Mouse (Mus musculus): ENCODE measurements around the gene Plekhm3. TPM values are rescaled to one million over a fixed set of nuclear protein-coding genes. Genes with fewer than 3 reads are reported as not detected.

Plekhm3 gene
- total RNA-seq, 2 experiments from 2014 or later = 5.4 to 13.5 TPM

- no peak for ATAC-seq (replicated peaks; ENCODE audit: poor library complexity, severe bottlenecking)
Measured at GRCm38 (mm10) chr1:64930124-64930523, 26.5 kb downstream of the Plekhm3 start.

DNA sequence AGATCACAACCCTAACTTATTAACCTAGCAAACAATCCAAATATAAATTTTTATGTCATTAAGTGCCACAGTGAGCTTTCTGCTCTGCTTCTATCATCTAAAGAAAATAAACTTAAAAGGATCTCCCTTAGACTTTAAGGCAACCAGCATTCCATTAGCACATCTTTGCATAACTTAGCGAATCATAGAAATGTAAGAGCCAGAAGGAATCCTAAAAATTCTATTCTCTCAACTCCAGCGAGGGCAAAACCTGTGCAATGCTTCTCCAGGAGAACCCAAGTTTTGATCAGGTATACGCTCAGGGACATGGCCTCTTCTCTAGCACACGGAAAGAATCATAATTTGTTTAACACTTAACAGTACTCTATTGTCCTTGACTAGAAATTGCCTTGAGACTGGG, 27.0 kb downstream of the Plekhm3 start:
- ATAC-seq (replicated peaks; ENCODE audit: poor library complexity, severe bottlenecking) = no peak

DNA sequence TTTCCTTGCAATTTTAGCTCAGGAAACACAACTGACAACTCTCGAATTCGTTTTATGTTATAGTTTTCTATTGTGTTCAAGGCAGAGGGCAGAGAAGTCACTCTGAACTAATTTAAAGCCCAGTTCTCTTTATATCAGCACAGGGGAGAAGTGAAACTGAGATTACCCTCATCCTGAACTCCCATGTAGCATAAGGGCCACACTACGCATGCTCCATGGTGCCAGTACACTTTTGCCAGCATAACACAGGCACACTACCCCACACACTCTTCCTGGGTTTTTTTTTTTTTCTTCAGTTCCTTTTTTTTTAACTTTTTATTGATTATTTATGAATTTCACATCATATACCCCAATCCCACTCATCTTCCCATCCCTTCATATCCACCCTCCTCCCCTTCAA, 28.1 kb downstream of the Plekhm3 start:
- ATAC-seq (replicated peaks; ENCODE audit: poor library complexity, severe bottlenecking) = peak; percentile 59

GRCm38 (mm10) chr1:64927437-64928274, 29.0 kb downstream of the Plekhm3 start:
- ATAC-seq (replicated peaks; ENCODE audit: poor library complexity, severe bottlenecking) = peak; percentile 72

- ATAC-seq (replicated peaks; ENCODE audit: poor library complexity, severe bottlenecking) = peak; percentile 83
Measured at GRCm38 (mm10) chr1:64925594-64925993, 31.0 kb downstream of the Plekhm3 start.

GRCm38 (mm10) chr1:64924283-64924682, 32.3 kb downstream of the Plekhm3 start:
- ATAC-seq (replicated peaks; ENCODE audit: poor library complexity, severe bottlenecking) = no peak

GRCm38 (mm10) chr1:64918810-64919528, 37.7 kb downstream of the Plekhm3 start:
- peak; percentile 62 for ATAC-seq (replicated peaks; ENCODE audit: poor library complexity, severe bottlenecking)

DNA sequence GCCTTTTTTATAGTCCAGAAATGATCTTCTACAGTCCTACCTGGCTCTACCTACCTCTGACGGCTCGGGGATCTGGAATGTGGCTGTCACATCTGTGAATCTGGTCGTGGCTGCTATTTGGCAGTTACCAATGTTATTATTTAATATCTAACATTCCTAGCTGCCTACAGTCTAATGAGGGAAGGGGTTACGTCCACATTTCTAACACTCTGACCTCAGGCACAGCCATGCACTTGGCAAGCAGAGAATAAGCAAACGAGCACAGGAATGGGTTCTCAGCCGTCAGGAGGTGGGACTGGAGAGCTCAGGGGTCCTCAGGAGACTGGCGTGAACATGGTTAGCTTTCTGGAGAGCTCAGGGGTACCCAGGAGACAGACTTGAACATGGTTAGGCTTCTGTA, 38.7 kb downstream of the Plekhm3 start:
- ATAC-seq (replicated peaks; ENCODE audit: poor library complexity, severe bottlenecking) = no peak

DNA sequence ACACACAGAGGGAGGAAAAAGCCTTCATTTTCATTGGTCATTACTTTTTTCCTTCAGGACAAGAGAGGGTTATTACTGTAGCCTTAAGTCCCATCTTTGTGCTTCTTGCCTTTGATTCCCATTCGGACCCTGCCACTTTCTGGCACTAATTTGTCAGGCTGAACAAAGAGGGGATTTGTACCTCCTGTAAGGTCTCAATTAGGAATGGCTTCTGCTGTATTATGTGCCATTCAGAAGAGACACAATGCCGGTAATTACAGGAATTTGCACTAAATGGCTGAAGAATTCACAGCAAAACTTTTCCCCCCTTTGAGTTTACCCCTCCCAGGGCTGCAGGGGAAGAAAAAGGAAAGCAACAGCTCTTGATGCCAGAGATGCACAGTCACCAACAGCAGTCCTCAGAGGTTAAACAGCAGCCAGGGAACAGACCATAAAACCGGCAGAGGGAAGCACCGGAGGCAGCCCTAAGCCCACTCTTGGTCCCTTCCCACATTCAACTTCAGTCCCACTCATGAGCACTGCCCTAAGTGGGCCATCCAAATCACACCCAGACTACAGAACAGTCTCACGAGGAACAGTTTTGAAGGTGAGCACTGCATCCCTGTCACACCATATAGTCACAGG, 39.6 kb downstream of the Plekhm3 start:
- no peak for ATAC-seq (replicated peaks; ENCODE audit: poor library complexity, severe bottlenecking)

DNA sequence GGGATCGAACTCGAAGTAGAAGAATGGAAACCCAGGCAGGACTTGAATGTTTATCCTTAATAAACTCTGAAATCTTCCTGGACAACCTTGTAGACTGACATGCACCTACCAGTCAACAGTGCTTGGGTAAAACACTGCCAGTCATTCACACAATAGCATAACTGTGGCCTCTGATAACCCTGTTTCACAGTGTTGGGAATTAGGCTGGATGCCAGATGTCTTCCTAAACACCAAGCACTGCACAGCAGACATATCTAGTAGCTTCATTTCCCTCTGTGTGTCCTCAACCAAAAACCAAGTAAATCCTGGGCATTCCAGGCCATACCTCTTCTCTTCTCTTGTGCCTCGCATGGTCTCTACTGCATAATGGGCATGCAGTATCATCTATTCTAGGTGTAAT, 42.3 kb downstream of the Plekhm3 start:
- no peak for ATAC-seq (replicated peaks; ENCODE audit: poor library complexity, severe bottlenecking)

GRCm38 (mm10) chr1:64907740-64908139, 48.9 kb downstream of the Plekhm3 start:
- no peak for ATAC-seq (replicated peaks; ENCODE audit: poor library complexity, severe bottlenecking)

GRCm38 (mm10) chr1:64906226-64906625, 50.4 kb downstream of the Plekhm3 start:
- no peak for ATAC-seq (replicated peaks; ENCODE audit: poor library complexity, severe bottlenecking)

DNA sequence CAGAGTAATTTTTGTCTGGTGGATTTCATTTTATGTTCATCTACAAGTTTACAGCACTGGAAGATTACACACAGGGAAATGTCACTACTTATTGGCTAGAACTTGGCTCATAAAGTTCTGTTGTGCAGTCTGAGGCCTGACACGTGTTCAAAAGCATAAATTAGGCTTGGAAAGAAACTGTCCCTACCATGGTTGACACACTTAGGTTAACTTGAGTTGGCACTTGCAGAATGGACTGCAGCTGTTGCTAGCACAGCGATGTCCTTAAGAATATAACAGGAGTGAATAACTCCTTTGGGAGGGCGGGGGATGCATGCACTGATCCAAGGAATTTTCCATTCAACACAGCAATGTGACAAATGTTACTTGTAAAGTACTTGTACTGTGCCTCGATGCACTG, 53.2 kb downstream of the Plekhm3 start:
- no peak for ATAC-seq (replicated peaks; ENCODE audit: poor library complexity, severe bottlenecking)

DNA sequence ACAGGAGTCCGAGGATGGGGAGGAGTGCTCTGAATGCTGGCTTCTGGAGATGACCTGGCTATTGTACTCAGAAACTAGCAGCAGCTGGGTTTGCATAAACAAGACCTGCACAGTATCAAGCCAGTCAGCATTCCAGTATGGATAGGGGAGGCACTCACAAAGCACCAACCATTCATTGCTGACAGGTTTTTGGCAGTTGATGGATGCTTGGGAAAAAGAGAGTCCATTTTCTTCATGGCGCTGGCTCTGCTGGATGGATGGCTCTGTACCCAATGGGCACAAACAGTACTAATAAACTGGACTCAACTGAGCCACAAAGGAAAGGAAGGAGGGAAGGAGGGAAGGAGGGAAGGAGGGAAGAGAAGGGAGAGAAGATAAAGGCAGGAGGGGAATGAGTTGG, 53.8 kb downstream of the Plekhm3 start:
- ATAC-seq (replicated peaks; ENCODE audit: poor library complexity, severe bottlenecking) = no peak

- no peak for ATAC-seq (replicated peaks; ENCODE audit: poor library complexity, severe bottlenecking)
Measured at GRCm38 (mm10) chr1:64899763-64900162, 56.9 kb downstream of the Plekhm3 start.

- no peak for ATAC-seq (replicated peaks; ENCODE audit: poor library complexity, severe bottlenecking)
Measured at GRCm38 (mm10) chr1:64897485-64897884, 59.1 kb downstream of the Plekhm3 start.

GRCm38 (mm10) chr1:64893806-64894205, 62.8 kb downstream of the Plekhm3 start:
- ATAC-seq (replicated peaks; ENCODE audit: poor library complexity, severe bottlenecking) = no peak

GRCm38 (mm10) chr1:64891332-64891731, 65.3 kb downstream of the Plekhm3 start:
- no peak for ATAC-seq (replicated peaks; ENCODE audit: poor library complexity, severe bottlenecking)

DNA sequence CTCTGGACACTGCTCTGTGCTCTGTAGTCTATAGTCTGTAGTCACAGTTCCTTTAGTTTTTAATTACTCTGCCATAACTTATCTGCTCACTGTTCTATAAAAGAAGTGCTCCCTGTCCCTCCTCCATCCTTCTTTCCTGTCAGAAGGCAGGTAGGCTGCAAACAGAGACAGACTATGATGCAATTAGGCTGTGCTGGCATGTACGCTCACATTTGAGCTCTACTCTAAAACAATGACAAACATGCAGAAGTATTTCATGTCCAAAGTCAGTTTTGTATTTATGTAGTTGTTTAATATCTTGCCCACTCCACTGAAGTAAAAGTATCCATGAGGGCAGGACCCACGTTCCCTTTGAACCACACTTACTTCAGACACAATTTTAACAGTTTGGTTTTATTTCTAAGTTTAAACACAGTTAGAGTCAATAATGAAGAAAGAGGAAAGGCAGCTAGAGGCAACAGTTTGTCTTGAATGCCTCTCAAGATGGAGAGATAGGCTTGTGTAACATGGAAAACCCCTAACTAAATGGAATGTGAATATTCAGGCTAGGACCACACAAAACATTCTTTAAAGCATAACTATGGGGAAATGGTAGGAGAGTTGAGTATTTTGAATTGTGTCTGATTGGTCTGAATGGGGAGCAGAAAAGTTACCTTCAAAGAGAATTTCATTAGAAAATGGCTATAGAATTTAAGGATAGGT, 69.0 kb downstream of the Plekhm3 start:
- ATAC-seq (replicated peaks; ENCODE audit: poor library complexity, severe bottlenecking) = no peak

GRCm38 (mm10) chr1:64886718-64887117, 69.9 kb downstream of the Plekhm3 start:
- no peak for ATAC-seq (replicated peaks; ENCODE audit: poor library complexity, severe bottlenecking)

DNA sequence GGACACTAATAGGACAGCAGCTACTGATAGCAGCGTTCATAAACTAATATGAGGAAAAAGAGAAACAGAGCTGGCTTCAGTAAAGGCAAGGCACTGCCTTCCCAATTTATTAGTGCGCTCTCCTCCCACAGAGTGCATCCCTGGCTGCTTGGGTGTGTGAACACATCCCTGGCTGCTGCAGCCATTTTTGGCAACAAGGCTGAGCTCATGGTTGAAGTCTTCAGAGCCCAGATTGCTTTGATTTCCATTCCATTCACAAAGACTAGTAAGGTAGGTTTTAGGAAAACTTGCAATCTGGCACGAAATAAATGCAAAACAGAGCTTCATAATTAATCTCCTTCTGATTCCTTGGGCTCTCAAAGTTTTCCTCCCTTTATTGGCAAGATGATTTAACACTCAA, 71.3 kb downstream of the Plekhm3 start:
- no peak for ATAC-seq (replicated peaks; ENCODE audit: poor library complexity, severe bottlenecking)
